Mouse (Mus musculus): ENCODE results near the gene Pecam1.
A peak's percentile ranks its signal among the peaks of the same experiment; 100 is the strongest.
"Not testable (repeated sequence)": the region's sequence is repeated elsewhere in the genome, so short reads cannot be mapped to it uniquely, and the experiment has no call there.

Pecam1 gene

DNA sequence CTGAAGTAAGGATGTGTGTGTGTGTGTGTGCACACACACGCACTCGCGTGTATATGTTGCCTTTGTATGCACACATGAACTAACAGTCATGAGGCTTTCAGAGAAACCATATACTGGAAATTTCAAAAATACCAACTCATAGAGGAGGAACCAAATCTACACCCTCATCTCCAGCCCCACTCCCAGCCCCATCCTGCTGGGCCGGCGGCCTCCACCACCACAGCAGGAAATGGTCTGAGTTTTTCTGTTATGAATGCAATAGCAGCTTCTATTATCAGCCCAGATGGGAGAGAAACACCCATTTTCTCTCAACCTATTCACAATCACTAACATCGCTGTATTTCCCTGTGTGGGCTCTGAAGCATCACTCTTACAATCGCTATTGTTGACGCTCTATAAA lies 128.4 kb downstream of the Pecam1 start:
- no peak for DNase-seq

DNA sequence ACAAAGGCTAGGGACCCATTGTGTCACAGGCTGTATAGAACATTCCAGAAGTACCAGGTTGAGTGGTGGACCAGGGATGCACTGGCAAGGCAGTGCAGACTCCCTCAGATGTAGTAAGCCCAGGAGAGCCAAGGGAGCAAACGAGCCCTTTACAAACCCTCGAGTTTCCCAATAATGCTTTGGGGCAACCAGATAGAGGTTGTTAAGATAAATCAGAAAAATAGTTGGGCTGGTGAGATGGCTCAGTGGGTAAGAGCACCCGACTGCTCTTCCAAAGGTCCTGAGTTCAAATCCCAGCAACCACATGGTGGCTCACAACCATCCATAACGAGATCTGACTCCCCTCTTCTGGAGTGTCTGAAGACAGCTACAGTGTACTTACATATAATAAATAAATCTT lies 131.7 kb downstream of the Pecam1 start:
- not testable (repeated sequence) for DNase-seq

DNA sequence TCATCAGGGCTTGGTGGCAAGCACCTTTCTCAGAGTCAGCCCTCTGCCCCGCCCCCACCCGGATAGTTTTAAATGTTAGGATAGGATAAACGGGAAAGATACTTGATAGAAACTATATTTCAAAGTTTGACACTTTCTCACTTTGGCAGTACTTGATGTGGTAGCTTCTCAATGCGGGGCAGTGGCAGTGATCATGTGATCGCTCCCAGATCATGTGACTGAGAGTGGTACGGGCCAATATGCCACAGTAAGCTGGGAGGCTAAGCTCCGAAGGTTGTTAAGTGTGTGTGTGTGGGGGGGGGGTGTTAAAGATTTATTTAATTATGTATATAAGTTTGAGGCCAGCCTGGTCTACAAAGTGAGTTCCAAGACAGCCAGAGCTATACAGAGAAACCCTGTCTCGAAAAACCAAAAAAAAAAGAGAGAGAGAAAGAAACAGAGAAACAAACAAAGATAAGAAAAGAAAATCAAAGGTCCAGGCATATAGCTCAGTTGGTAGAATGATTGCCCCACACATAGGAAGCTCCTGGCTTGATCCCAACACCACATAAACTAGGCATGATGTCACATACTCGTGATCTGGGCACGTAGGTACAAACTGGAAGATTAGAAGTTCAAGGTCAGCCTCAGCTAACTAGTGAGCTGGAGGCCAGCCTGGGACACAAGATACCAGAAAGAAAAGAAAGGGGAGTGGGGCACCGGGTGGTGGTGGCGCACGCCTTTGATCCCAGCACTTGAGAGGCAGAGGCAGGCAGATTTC lies 132.4 kb downstream of the Pecam1 start:
- no peak for DNase-seq

DNA sequence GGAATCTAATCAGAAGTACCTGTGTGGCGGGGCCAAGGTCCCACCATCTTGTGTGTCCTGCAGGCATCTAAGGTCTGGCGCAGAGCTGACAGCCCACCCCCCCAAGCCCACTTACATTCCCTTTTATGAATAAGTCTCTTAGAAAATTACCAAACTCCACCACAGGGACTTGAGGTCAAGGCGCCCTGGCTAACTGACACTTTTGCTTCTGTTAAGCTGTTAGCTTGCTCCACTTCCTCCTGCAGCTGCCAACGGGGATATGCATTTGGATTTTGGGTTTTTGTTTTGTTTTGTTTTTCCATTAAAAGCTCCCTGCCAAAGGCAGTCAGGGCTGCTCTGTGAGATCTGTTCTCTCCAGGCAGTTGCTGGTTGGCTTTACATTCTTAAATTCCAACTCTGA lies 134.9 kb downstream of the Pecam1 start:
- no peak for DNase-seq

DNA sequence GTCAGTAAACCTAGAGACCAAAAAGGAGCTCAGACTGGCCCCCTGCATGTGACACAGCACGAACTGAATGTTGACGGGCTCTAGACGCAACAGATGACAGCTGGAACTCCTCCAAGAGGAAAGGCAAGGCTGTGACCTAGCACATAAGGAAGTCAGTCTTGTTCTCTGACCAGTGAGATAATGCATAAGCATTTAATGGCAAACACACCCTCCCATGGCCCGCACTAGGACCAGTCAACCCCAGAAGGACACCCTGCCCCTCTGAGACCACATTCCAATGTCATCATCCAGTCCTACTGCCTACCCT lies 136.1 kb downstream of the Pecam1 start:
- DNase-seq = no peak

DNA sequence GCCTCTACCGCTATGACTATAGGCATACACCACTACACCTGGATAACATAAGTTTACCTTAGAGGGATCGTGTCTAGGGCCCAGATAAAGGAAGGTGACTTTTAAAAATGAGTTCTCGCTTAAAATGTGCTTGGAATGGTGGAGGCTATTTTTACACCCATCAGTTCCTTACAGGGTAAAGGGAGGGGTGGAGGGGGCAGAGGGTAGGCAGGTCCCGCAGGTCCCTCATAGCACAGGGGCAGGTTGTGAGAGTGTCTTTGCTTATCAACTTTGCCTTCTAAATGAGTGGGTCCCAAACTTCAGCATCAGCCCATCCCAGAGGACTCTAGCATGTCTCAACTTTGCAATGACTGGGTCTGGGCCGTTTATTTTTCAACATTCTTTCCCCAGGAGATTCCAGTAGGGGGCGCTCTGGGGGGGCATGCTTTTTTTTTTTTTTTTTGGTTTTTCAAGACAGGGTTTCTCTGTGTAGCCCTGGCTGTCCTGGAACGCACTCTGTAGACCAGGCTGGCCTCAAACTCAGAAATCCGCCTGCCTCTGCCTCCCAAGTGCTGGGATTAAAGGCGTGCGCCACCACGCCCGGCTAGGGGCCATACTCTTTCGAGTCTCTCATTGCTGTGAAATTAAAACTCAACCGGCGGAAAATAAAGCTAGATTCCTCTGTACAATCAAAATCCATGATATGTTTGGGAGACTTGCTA lies 136.6 kb downstream of the Pecam1 start:
- DNase-seq = no peak

DNA sequence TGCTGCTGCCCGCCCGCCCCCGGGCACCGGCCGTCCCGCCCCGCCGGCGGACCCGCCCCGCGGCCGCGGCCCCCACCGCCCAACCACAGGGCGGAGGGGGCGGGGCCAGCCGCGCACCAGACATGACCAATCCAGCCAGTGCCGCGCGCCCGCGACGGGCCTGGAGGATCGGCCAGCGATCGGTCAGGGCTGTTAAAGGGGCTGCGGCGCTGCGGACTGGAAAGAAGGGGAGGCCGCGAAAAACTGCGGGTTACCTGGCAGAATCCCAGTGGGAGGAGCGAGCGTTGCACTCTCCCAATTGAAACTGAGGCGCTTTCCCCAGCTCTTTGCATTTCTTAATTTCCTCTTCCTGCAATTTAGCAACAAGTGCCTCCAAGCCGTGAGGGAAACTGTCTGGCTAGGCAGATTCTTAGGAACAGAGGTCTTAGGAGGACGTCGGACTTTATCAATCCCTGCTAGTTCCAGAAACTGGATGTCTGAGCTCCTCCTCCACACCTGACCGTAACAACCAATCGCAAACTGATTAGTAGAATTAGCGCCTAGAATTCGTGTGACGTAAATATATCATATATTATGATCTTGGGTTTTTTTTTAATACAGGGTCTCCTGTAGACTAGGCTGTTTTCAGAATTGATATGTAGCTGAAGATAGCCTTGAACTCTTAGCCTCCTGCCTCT lies 137.3 kb downstream of the Pecam1 start, which contains the start of gene Tex2:
Gene Tex2, minus strand, starts transcription at position 463 of the 677 bp plus-strand sequence.
- DNase-seq = peak; percentile 91

DNA sequence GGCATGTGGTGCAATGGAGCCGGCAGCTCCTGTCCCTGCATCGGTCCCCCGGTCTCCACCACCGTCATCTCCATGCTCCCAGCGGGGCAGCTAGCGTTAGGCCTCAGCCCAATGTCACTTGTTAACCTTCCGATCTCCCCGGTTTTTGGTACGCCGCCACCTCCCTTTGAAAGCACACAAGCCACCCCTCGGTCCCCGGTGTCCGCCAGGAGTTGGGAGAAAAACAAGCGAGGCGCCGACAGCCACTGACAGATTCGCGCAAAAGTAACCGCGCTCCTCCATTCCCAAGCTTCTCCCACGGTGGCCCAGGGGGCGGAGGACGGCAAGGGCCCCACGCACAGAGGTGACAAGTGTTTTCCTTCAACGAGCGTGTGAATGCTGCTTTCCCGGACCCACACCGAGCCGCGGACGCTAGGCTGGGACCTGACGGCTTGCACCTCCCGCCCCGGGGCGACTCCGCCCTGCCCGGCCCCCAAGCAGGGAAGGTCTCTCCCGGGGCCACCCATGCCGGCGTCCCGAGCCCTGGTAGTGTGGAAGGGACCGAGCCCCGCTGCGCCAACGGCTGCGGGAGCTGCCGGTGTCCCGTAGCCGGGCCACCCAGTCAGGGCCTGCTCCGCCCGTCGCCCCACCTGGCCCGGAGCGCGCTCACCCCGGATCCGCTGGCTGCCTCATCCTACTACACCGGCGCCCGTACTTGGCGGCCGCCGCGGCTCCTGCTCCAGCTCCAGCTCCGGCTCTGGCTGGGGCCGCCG lies 138.0 kb downstream of the Pecam1 start:
- DNase-seq = peak; percentile 30 to 62

DNA sequence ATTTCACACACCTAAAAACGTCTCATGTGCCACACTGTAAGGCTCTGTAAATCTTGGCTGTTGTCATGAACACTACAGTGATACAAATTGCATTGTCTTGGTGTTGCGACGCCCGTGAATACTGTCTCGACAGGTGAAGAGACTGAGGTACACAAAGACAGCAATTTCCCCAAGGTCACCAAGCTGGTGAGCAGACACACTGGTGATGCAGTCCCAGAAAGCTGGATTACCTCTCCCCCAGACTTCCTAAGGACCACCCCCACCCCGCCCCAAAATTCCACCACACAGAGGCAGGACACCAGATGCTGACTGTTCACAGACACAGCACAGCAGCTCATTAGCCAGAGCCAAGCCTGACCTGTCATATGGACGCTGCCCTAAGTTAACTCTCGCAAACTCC lies 140.7 kb downstream of the Pecam1 start:
- no peak for DNase-seq

DNA sequence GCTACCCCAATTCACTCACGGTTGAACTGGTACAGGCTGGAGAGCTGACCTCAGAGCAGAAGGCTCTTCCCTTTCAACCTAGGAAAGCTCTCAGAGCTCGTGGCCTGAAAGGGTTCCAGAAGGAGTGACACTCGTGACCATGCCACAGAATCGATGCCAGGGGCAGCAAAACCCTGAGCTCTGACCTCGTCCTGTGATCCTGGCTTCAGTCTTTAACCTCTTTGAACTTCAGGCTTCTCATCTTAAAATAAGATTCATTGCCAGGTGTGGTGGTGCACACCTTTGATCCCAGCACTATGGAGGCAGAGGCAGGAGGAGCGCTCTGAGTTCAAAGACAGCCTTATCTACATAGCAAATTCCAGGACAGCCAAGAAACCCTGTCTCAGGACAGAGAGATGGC lies 143.1 kb downstream of the Pecam1 start:
- no peak for DNase-seq

DNA sequence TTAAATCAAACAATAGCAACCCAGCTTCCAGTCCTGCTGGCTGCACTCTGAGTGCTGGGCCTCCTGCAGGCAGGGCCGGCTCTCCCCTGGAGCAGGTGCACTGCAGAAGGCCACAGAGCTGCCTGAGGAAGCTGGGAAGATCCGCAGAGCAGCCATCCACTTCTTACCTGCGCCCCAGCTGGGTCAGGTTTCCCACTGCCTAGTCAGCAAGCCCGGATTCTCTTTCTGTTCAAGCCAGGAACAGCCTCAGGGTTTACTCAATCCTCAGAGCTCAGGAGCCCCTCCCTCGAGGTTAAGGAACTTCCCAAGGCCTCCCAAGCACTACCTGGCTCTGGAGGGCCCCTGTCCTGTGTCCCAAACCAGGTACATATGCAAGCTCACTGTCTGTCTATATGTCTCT lies 144.4 kb downstream of the Pecam1 start:
- DNase-seq = no peak
